Mouse (Mus musculus) liver, adult 2 months (tissue): Measurements from ENCODE around the gene St8sia1.

Experiments used
- CTCF ChIP-seq: fragments of 200-500 bp; IDR thresholded peaks from 2 replicates; pipeline ENCODE4 v1.5.1; 2011; ENCODE audit warnings: low read depth, low read length, control low read depth
- POLR2A ChIP-seq: fragments of 200-500 bp; IDR thresholded peaks from 2 replicates; pipeline ENCODE4 v1.6.1; 2011; ENCODE audit warnings: low read length, control low read depth; ENCODE audit not compliant: insufficient read depth; ENCODE audit errors: extremely low read depth

GRCm38 (mm10) chr6:142785343-142785742, 178.9 kb downstream of the St8sia1 start:
- TF ChIP-seq POLR2A (no peak), CTCF (peak; percentile 33)
